Mouse (Mus musculus): ENCODE data around the gene Amfr. TPM values are rescaled to one million over a fixed set of nuclear protein-coding genes. Genes with fewer than 3 reads are reported as not detected.
A peak's percentile ranks its signal among the peaks of the same experiment; 100 is the strongest.

Amfr gene
- total and polyA plus RNA-seq, 3 experiments = 86.7 to 126 (median 102) TPM

- H3K9me3 ChIP-seq (replicated peaks; ENCODE audit: low read length) = no peaks in the 10 kb centered on the region
- dilution Hi-C loops (cut with MboI; ENCODE audit: extremely low pct_ligation_motif_present, extremely low pct_unique_long_range_greater_than_20kb, low sequenced_read_pairs) = no loop called here
- in situ Hi-C loops (cut with MboI; ENCODE audit: low pct_ligation_motif_present, low pct_unique_long_range_greater_than_20kb, low sequenced_read_pairs) = no loop called here
- no peak for TF ChIP-seq MEF2A (IDR thresholded peaks at IDR 0.05; ENCODE audit: borderline replicate concordance, low read depth, low read length)
- no peak for TF ChIP-seq KAT2A (IDR thresholded peaks at IDR 0.05; ENCODE audit: insufficient replicate concordance, low read length)
- TF ChIP-seq BHLHE40 (IDR thresholded peaks at IDR 0.05; ENCODE audit: low read depth, low read length) = no peak
- TF ChIP-seq TCF12 (IDR thresholded peaks at IDR 0.05; ENCODE audit: low read depth, low read length) = no peak
- no peak for TF ChIP-seq MAFK (IDR thresholded peaks at IDR 0.05; ENCODE audit: insufficient replicate concordance, low read length)
- TF ChIP-seq GABPA (IDR thresholded peaks at IDR 0.05; ENCODE audit: insufficient replicate concordance, low read depth, low read length) = no peak
- TF ChIP-seq NRF1 (IDR thresholded peaks at IDR 0.05; ENCODE audit: low read depth, low read length) = no peak
- TF ChIP-seq ETS1 (conservative IDR thresholded peaks at IDR 0.05; ENCODE audit: low read depth, low read length) = no peak
- no peak for TF ChIP-seq SMC3 (IDR thresholded peaks at IDR 0.05; ENCODE audit: low read depth, low read length)
- TF ChIP-seq POLR2A (IDR thresholded peaks at IDR 0.05; ENCODE audit: low read depth, low read length) = no peak
- TF ChIP-seq MAZ (IDR thresholded peaks at IDR 0.05; ENCODE audit: low read depth, low read length) = no peak
- no peak for TF ChIP-seq EP300 (IDR thresholded peaks at IDR 0.05; ENCODE audit: low read length)
- TF ChIP-seq HCFC1 (IDR thresholded peaks at IDR 0.05; ENCODE audit: low read depth, low read length) = no peak
- no peak for TF ChIP-seq ZKSCAN1 (IDR thresholded peaks at IDR 0.05; ENCODE audit: borderline replicate concordance, low read depth, low read length)
- H3K4me1 ChIP-seq (ENCODE audit: control insufficient read depth in 1 of 2, insufficient read depth in 2 of 2) = peaks cover 12 to 47% of the 10 kb centered on the region in 2 experiments
- H3K79me2 ChIP-seq (replicated peaks; ENCODE audit: control insufficient read depth, extremely low read depth, insufficient read depth, poor library complexity, severe bottlenecking) = peaks cover 58% of the 10 kb centered on the region
- H3K4me2 ChIP-seq (ENCODE audit: insufficient read depth, low read depth, poor library complexity, severe bottlenecking) = peak overlapping the region; percentile 97; the same call in 1 of the 2 replicates
- no peak for DNase-seq (ENCODE audit: extremely low read depth)
- no peak overlapping the region for H3K9ac ChIP-seq (ENCODE audit: insufficient read depth, low read depth)
- H3K27ac ChIP-seq (ENCODE audit: insufficient read depth, low read depth) = peak overlapping the region; percentile 67
- H3K36me3 ChIP-seq (replicated peaks in 1 of 2; ENCODE audit: control insufficient read depth in 1 of 2, insufficient read depth in 1 of 2, low read length in 1 of 2) = peaks cover 7 to 23% of the 10 kb centered on the region in 2 experiments
- H3K27me3 ChIP-seq (replicated peaks) = no peaks in the 10 kb centered on the region
- peak overlapping the region in 1 of 3 experiments; percentile 2 for H3K4me3 ChIP-seq (replicated peaks in 1 of 3; ENCODE audit: low read depth in 2 of 3, low read length in 2 of 3, poor library complexity in 1 of 3)
These were observed 3.3 kb downstream of the Amfr start for GRCm38 (mm10) chr8:94009243-94009845.

DNA sequence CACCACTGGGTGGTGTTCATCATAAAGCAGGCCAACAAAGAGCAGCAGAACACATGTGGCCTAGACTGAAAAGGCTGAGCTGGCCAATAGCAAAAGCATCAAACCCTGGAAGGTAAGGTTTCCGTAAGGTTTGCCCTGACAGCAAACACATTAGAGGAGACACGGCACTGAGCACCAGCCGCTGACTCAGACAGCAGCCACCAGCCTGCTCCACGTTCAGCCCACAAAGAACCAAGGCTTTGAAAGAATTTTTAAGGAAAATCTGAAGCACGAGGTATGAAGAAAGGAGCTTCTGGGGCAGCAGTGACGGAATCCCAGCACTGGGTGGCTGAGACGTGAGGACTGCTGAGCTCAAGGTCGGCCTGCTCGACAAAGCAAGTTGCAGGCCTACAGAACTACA lies 8.5 kb downstream of the Amfr start:
- Histone ChIP-seq H3K27ac (ENCODE audit: insufficient read depth, low read depth) (no peak overlapping the region), H3K4me3 (replicated peaks in 1 of 3; ENCODE audit: low read depth in 2 of 3, low read length in 2 of 3, poor library complexity in 1 of 3) (no peak overlapping the region), H3K79me2 (replicated peaks; ENCODE audit: control insufficient read depth, extremely low read depth, insufficient read depth, poor library complexity, severe bottlenecking) (peaks cover 36% of the 10 kb centered on the region), H3K4me1 (ENCODE audit: control insufficient read depth in 1 of 2, insufficient read depth in 2 of 2) (peaks cover 5 to 29% of the 10 kb centered on the region in 2 experiments; a peak in 3 of 4 replicates), H3K27me3 (replicated peaks) (no peaks in the 10 kb centered on the region), H3K9me3 (replicated peaks; ENCODE audit: low read length) (no peaks in the 10 kb centered on the region), H3K9ac (ENCODE audit: insufficient read depth, low read depth) (no peak overlapping the region), H3K4me2 (ENCODE audit: insufficient read depth, low read depth, poor library complexity, severe bottlenecking) (no peak overlapping the region), H3K36me3 (replicated peaks in 1 of 2; ENCODE audit: control insufficient read depth in 1 of 2, insufficient read depth in 1 of 2, low read length in 1 of 2) (peaks cover 33 to 60% of the 10 kb centered on the region in 2 experiments)
- TF ChIP-seq IRF4 (IDR thresholded peaks at IDR 0.05; ENCODE audit: low read depth, low read length) = no peak
- TF ChIP-seq SMC3 (IDR thresholded peaks at IDR 0.05; ENCODE audit: low read depth, low read length) = no peak
- TF ChIP-seq MAFK (IDR thresholded peaks at IDR 0.05; ENCODE audit: insufficient replicate concordance, low read length) = no peak
- no peak for TF ChIP-seq UBTF (IDR thresholded peaks at IDR 0.05; ENCODE audit: low read depth, low read length)
- no peak for TF ChIP-seq BHLHE40 (IDR thresholded peaks at IDR 0.05; ENCODE audit: low read depth, low read length)
- no peak for TF ChIP-seq EP300 (IDR thresholded peaks at IDR 0.05; ENCODE audit: low read length)
- TF ChIP-seq ZKSCAN1 (IDR thresholded peaks at IDR 0.05; ENCODE audit: borderline replicate concordance, low read depth, low read length) = no peak
- TF ChIP-seq SIN3A (IDR thresholded peaks at IDR 0.05; ENCODE audit: low read length) = no peak
- dilution Hi-C loops (cut with MboI; ENCODE audit: extremely low pct_ligation_motif_present, extremely low pct_unique_long_range_greater_than_20kb, low sequenced_read_pairs) = no loop called here
- no peak for DNase-seq (ENCODE audit: extremely low read depth)
- in situ Hi-C loops (cut with MboI; ENCODE audit: low pct_ligation_motif_present, low pct_unique_long_range_greater_than_20kb, low sequenced_read_pairs) = no loop called here
